Mouse (Mus musculus): ENCODE measurements around the gene Mfrp. TPM values are rescaled to one million over a fixed set of nuclear protein-coding genes. Genes with fewer than 3 reads are reported as not detected.
A peak's percentile ranks its signal among the peaks of the same experiment; 100 is the strongest.

Mfrp gene
- polyA plus RNA-seq, 1 experiment from 2014 or later = not detected

DNA sequence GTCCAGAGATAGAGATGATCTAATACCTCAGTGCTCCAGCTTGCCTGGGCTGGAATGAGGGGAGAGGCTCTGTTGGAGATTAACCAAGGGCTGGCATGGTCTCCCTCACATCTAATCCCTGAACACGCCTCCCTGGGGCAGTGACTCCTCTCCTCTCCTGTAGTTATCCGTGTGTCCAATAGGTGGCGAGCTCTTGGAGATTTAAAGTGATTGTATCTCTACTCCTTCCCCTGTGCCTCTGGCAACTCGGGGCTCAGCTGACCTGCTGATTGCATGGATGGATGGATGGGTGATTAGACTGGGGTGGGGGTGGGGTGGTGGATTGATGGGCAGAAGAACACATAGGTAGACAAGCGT is 24.8 kb upstream of the Mfrp start:
- ATAC-seq = no peak
- Histone ChIP-seq H3K36me3 (ENCODE audit: control insufficient read depth, insufficient read depth) (no peaks in the 10 kb centered on the region), H3K9ac (replicated peaks; ENCODE audit: low read depth, low read length) (no peak overlapping the region), H3K4me2 (ENCODE audit: low read length) (no peak overlapping the region), H3K9me3 (ENCODE audit: control insufficient read depth, low read length) (no peaks in the 10 kb centered on the region), H3K27ac (ENCODE audit: low read length) (no peak overlapping the region), H3K4me3 (replicated peaks; ENCODE audit: low read length) (no peak overlapping the region), H3K4me1 (replicated peaks; ENCODE audit: control insufficient read depth, insufficient read depth, low read length) (peaks cover 25% of the 10 kb centered on the region), H3K27me3 (replicated peaks; ENCODE audit: control insufficient read depth, insufficient read depth, low read length) (no peaks in the 10 kb centered on the region)
- 10% methylated on average over 5 of the region's 5 CpGs for WGBS

DNA sequence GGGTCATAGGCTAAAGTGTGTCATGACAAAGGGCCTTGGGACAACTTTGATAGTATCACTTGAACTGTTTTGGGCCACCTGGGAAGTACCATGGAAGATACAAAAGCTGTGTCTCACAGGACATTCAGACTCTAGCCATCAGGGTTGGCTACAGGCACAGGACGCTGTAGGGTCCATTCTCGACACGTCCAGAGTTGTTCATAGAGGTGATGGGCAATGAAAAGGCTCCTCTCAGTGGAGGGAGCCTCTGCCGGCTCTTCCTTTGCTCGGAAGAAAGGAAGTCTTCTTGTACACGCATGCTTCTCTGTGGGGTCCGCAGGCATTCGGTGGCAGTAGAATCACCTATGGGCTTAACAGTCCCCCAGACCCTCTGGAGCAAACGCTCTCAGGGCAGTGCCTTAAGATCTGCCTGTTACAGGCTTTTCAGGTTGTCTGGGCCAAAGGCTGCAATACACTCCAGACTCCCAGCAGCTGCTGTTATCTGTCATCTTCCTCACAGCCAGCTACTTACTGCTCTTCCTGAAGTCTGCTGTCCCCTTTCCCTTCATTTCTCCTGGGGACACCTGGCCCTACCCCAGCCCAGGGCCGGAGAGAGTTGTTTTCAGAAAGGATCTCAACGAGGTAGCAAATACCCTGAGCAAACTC is 24.1 kb upstream of the Mfrp start:
- Histone ChIP-seq H3K36me3 (ENCODE audit: control insufficient read depth, insufficient read depth) (no peaks in the 10 kb centered on the region), H3K27me3 (replicated peaks; ENCODE audit: control insufficient read depth, insufficient read depth, low read length) (no peaks in the 10 kb centered on the region), H3K4me2 (ENCODE audit: low read length) (no peak overlapping the region), H3K9ac (replicated peaks; ENCODE audit: low read depth, low read length) (no peak overlapping the region), H3K9me3 (ENCODE audit: control insufficient read depth, low read length) (no peaks in the 10 kb centered on the region), H3K27ac (ENCODE audit: low read length) (no peak overlapping the region), H3K4me3 (replicated peaks; ENCODE audit: low read length) (no peak overlapping the region), H3K4me1 (replicated peaks; ENCODE audit: control insufficient read depth, insufficient read depth, low read length) (peaks cover 20% of the 10 kb centered on the region)
- 88% methylated on average over 11 of the region's 11 CpGs for WGBS
- ATAC-seq = no peak

DNA sequence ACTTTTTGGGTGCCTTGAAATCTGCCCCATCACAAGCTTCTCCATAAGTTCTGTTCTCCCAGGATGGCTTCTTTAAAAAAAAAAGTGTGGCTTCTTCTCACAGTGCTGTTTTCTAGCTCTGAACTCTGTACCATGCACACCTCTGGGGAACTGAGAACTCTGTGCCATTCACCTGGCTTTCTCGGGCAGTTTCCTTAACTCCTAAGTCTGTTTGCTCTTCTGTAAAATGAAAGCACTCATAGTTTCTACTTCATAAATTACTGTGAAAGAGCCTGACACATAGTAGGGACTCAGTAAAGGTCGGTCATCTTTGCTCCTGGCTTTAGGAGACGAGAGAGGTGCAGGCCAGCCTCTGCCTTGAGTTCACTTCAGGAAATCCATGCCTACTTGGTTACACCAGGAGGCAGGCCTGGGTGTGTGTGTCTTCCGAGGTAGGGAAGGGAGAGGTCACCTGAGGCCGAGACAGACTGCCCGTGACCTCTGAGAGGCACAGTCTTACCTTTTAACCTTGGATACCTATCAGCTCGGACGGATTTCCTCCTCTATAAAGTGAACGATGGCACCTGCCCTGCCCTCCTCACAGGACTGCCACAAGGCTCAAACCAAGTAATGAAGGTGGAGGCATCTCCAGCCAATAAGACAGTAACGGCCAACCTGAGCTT is 23.3 kb upstream of the Mfrp start:
- no peaks in the 10 kb centered on the region for H3K36me3 ChIP-seq (ENCODE audit: control insufficient read depth, insufficient read depth)
- H3K9ac ChIP-seq (replicated peaks; ENCODE audit: low read depth, low read length) = no peak overlapping the region

DNA sequence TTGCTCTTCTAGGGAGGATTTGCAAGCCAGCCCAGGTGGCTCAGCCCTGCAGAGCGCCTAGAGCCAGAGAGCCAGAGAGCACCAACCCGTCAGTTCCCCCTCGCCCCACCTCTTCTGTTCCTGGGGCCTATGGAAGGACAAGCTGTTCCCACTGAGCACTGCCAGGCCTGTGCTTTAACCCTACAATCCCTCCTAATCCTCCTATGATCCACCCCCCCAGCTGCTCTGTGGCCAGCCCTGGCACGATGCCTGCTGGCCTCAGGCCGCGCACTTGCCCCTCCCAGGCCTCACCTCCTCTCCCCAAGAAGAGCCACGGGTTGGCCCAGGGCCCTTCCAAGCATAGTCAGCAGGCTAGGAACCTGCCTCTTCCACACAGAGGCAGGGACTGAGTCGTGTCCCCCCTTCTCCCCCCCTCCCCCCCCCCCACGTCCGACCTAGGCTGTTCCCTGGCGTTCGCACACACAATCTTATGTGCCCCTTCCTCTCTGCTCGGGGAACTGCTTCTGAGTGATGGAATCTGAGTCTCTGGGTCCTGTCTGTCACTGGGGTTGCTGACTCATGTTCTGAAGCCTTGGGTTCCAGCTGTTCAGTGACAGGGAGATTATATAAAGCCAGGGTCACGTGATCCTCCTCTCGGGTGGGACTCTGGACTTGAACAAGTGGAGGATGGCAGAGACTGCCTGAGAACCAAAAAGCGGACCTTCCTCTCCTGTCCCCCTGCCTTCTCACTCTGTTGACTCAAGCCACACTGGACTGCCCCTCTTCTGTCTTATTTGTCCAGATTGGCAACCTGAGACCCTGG is 22.4 kb upstream of the Mfrp start:
- Histone ChIP-seq H3K4me3 (replicated peaks; ENCODE audit: low read length) (no peak overlapping the region), H3K4me1 (replicated peaks; ENCODE audit: control insufficient read depth, insufficient read depth, low read length) (peaks cover 20% of the 10 kb centered on the region), H3K27me3 (replicated peaks; ENCODE audit: control insufficient read depth, insufficient read depth, low read length) (0 out of 2 replicates have a peak, but pooled peaks cover 4% of the 10 kb centered on the region), H3K4me2 (ENCODE audit: low read length) (no peak overlapping the region), H3K27ac (ENCODE audit: low read length) (no peak overlapping the region), H3K9me3 (ENCODE audit: control insufficient read depth, low read length) (no peaks in the 10 kb centered on the region), H3K36me3 (ENCODE audit: control insufficient read depth, insufficient read depth) (no peaks in the 10 kb centered on the region), H3K9ac (replicated peaks; ENCODE audit: low read depth, low read length) (no peak overlapping the region)
- ATAC-seq = peak; percentile 84
- 24% methylated on average over 14 of the region's 16 CpGs for WGBS

More for the DNA sequence above, 23.3 kb upstream of the Mfrp start:
- ATAC-seq = no peak
- H3K27ac ChIP-seq (ENCODE audit: low read length) = no peak overlapping the region
- WGBS = 77% methylated on average over 10 of the region's 10 CpGs
- no peak overlapping the region for H3K4me3 ChIP-seq (replicated peaks; ENCODE audit: low read length)
- H3K27me3 ChIP-seq (replicated peaks; ENCODE audit: control insufficient read depth, insufficient read depth, low read length) = no peaks in the 10 kb centered on the region
- H3K4me1 ChIP-seq (replicated peaks; ENCODE audit: control insufficient read depth, insufficient read depth, low read length) = peaks cover 13% of the 10 kb centered on the region
- no peaks in the 10 kb centered on the region for H3K9me3 ChIP-seq (ENCODE audit: control insufficient read depth, low read length)
- no peak overlapping the region for H3K4me2 ChIP-seq (ENCODE audit: low read length)

DNA sequence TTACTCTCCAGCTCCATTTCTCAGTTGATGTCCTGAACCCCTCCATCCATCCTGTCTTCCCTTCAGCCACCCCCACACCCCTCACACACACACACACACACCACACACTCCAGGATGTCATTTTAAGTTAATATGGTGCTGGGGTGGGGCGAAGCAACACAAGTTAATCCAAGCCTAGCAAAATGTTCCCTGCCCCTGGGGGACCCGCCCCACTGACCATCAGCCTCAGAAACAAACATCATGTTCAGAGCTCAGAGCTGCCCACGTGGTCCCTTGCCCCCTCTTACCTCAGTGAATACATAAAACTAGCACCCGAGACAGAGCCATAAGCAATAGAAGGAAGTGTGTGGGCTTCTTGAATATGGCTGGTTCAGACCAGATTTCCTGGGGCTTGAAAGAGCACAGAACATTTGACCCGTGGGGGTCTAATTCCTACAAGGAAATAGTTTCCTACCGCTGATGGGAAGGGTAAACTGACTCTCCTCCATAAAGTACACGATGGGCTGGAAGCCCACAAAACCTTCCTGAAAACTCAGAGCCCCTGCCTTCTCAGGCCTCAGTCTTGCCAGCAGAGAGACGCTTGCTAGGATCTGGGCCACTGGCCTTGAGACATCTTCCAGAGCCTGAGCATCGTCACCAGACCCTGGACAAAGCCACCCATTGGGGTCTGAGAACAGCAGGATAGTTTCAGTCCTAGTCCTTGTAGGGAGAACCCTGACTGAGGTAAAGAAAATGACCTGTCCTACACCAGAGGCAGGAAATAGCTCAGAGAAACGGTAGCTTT is 21.3 kb upstream of the Mfrp start:
- Histone ChIP-seq H3K4me1 (replicated peaks; ENCODE audit: control insufficient read depth, insufficient read depth, low read length) (peaks cover 29% of the 10 kb centered on the region), H3K9me3 (ENCODE audit: control insufficient read depth, low read length) (no peaks in the 10 kb centered on the region), H3K9ac (replicated peaks; ENCODE audit: low read depth, low read length) (no peak overlapping the region), H3K36me3 (ENCODE audit: control insufficient read depth, insufficient read depth) (no peaks in the 10 kb centered on the region), H3K4me3 (replicated peaks; ENCODE audit: low read length) (no peak overlapping the region), H3K4me2 (ENCODE audit: low read length) (no peak overlapping the region), H3K27ac (ENCODE audit: low read length) (no peak overlapping the region), H3K27me3 (replicated peaks; ENCODE audit: control insufficient read depth, insufficient read depth, low read length) (0 out of 2 replicates have a peak, but pooled peaks cover 4% of the 10 kb centered on the region)
- 79% methylated on average over 10 of the region's 10 CpGs for WGBS
- no peak for ATAC-seq

DNA sequence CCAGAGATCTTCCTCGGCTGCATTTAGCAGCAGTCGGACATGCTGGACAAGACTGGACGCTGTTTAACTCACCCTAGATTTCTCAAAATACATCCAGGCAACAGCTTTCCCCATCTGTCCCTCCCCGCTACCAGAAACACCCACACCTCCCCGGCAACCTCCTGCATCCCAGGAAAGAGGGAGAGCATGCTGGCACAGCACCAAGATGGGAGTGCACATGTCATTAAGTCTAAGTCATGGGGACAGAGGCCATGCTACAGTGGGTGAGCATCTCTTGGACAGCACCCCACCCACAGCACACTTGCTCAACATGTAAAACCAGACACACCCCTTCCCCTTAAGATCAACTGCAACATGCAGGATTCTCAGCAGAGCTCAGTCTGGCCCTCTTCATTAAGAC is 20.6 kb upstream of the Mfrp start:
- Histone ChIP-seq H3K4me2 (ENCODE audit: low read length) (no peak overlapping the region), H3K4me3 (replicated peaks; ENCODE audit: low read length) (no peak overlapping the region), H3K9ac (replicated peaks; ENCODE audit: low read depth, low read length) (no peak overlapping the region), H3K4me1 (replicated peaks; ENCODE audit: control insufficient read depth, insufficient read depth, low read length) (peaks cover 37% of the 10 kb centered on the region), H3K27ac (ENCODE audit: low read length) (no peak overlapping the region), H3K36me3 (ENCODE audit: control insufficient read depth, insufficient read depth) (no peaks in the 10 kb centered on the region), H3K27me3 (replicated peaks; ENCODE audit: control insufficient read depth, insufficient read depth, low read length) (0 out of 2 replicates have a peak, but pooled peaks cover 5% of the 10 kb centered on the region), H3K9me3 (ENCODE audit: control insufficient read depth, low read length) (no peaks in the 10 kb centered on the region)
- ATAC-seq = no peak
- 62% methylated on average over 5 of the region's 5 CpGs for WGBS

DNA sequence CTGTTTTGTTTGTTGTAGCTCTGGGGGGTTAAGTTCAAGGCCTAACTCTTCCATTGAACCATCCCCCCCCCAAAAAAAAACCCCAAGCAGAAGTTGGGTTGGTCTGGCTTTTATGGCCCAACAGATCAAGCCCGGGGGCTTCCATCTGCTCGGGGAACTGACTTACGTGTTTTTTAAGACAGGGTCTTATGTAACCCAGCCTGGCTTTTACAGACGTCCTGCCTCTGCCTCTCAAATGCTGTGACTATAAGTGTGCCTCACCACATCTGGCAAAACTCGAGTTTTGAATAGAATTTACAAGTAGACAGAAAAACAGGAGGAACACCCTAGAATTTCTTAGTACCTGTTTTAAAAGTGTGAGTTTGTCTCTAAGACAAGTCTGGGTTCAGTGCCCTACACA is 19.9 kb upstream of the Mfrp start:
- Histone ChIP-seq H3K4me1 (replicated peaks; ENCODE audit: control insufficient read depth, insufficient read depth, low read length) (peaks cover 42% of the 10 kb centered on the region), H3K4me3 (replicated peaks; ENCODE audit: low read length) (no peak overlapping the region), H3K36me3 (ENCODE audit: control insufficient read depth, insufficient read depth) (no peaks in the 10 kb centered on the region), H3K9ac (replicated peaks; ENCODE audit: low read depth, low read length) (no peak overlapping the region), H3K9me3 (ENCODE audit: control insufficient read depth, low read length) (no peaks in the 10 kb centered on the region), H3K4me2 (ENCODE audit: low read length) (no peak overlapping the region), H3K27ac (ENCODE audit: low read length) (no peak overlapping the region), H3K27me3 (replicated peaks; ENCODE audit: control insufficient read depth, insufficient read depth, low read length) (0 out of 2 replicates have a peak, but pooled peaks cover 8% of the 10 kb centered on the region)
- WGBS = 54% methylated on average over 5 of the region's 5 CpGs
- no peak for ATAC-seq

DNA sequence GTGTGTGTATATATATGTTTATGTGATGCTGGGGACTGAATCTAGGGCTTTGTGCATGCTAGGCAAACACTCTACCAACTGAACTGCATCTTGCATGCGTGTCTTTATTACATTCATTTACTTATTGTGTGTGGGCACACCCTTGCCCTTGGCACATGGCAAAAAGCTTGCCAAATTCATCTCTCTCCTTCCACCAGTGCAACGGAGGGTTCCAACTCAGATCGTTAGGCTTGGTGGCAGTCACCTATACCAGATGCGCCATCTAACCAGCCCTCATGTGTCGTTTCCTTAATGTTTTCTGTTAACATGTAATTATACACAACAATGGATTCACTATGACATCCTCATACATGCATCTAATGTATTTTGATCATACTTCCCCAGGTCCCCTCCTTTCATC is 19.3 kb upstream of the Mfrp start:
- Histone ChIP-seq H3K4me2 (ENCODE audit: low read length) (no peak overlapping the region), H3K9me3 (ENCODE audit: control insufficient read depth, low read length) (no peaks in the 10 kb centered on the region), H3K9ac (replicated peaks; ENCODE audit: low read depth, low read length) (no peak overlapping the region), H3K4me3 (replicated peaks; ENCODE audit: low read length) (no peak overlapping the region), H3K4me1 (replicated peaks; ENCODE audit: control insufficient read depth, insufficient read depth, low read length) (peaks cover 42% of the 10 kb centered on the region), H3K36me3 (ENCODE audit: control insufficient read depth, insufficient read depth) (no peaks in the 10 kb centered on the region), H3K27ac (ENCODE audit: low read length) (no peak overlapping the region), H3K27me3 (replicated peaks; ENCODE audit: control insufficient read depth, insufficient read depth, low read length) (0 out of 2 replicates have a peak, but pooled peaks cover 8% of the 10 kb centered on the region)
- 78% methylated on average over 5 of the region's 5 CpGs for WGBS
- ATAC-seq = no peak
